Mouse (Mus musculus) adipocyte (in vitro differentiated cells): Measurements from ENCODE around the gene AB124611.
"Not testable (repeated sequence)": the region's sequence is repeated elsewhere in the genome, so short reads cannot be mapped to it uniquely, and the experiment has no call there.

Source experiments
- DNase-seq: peaks from one replicate; pipeline ENCODE4 v3.0.0-alpha.2; 2016; ENCODE audit warnings: low spot score

Gene AB124611

DNA sequence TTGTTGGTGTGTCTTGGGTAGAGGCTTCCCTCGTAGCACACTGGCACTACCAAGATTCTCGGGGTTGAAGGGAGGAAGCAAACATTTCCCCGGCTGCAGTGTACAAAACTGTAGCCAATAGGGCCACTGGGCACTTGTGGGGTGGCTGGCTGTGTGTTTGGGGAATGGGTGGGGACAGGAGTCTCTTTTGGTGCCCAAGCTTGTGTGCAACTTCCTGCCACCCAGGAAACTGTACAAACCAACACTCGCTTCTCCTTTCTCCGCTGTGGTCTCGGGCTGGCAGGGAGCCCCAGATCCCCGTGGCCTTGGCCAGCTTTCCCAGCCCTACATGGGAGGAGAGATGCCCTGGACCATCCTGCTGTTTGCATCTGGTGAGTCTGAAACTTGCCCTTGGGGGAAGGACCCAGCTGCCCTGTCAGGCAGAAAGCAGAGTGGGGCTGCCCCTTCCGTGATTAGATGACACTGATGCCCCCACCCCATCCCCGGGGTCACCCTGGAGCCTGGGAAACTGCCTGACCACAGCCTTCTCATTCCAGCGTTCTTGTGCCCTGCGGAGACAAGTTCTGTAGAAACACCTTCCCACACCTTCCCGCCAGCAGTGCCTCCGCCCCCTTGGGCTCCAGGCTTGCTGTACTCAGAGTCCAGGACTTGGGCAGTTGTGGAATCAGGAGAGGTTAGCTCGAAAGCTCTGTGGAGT, at the start of gene AB124611:
TSS of gene AB124611 (plus strand) at position 240 of the 697 bp plus-strand sequence.
- DNase-seq, result no peak

DNA sequence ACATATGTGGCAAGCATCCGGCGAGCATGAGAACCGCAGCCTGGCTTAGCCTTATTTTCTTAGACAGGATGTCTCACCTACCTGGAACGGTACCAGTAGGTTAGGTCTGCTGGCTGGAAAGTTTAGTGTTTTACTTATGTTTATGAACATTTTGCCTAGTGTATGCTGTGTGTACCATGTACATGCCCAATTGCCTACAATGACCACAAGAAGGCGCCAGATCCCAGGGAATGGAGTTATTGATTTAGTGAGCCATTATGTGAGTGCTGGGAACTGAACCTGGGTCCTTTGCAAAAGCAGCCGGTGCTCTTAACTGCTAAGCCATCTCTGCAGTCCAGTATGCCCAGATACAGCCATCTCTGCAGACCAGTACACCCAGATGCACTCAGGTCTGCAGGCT, 48.3 kb upstream of the AB124611 start:
- DNase-seq, result no peak

DNA sequence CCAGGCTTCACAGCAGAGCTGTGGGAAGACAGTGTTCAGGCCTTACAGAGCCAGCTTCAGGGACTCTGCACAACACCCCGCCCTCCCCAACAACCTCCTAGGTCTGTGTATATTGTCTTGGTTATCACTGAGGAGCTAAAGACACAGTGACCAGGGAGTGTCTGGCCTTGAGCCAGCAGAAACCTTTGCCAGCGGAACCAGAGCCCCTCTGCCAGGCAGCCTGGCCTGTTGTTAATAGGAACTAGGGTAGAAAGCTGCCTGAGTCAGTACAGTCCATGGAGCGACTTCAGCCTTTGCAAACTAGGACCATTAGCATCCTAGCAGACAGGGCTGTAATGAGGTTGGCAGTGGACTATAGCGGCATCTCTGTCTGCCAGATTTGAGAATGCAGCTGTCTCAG, 41.9 kb upstream of the AB124611 start:
- no peak for DNase-seq

DNA sequence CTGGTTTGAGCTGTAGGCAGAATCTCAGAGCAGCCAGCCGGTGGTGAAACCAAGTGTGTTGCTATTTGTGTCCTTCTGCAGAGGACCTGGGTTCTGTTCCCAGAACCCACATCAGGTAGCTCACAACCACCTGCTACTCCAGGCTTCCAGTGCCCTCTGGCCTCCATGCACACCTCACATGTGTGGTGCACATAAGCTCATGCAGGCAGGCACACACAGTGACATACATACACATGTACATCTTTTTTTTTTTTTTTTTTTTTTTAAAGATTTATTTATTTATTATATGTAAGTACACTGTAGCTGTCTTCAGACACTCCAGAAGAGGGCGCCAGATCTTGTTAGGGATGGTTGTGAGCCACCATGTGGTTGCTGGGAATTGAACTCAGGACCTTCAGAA, 37.7 kb upstream of the AB124611 start:
- not testable (repeated sequence) for DNase-seq

- DNase-seq, result no peak
Measured at GRCm38 (mm10) chr9:21490696-21491095, 35.3 kb upstream of the AB124611 start.

- no peak for DNase-seq
Measured at GRCm38 (mm10) chr9:21493907-21494306, 32.1 kb upstream of the AB124611 start.

- peak; percentile 41 for DNase-seq
Measured at GRCm38 (mm10) chr9:21494726-21495125, 31.2 kb upstream of the AB124611 start.

DNA sequence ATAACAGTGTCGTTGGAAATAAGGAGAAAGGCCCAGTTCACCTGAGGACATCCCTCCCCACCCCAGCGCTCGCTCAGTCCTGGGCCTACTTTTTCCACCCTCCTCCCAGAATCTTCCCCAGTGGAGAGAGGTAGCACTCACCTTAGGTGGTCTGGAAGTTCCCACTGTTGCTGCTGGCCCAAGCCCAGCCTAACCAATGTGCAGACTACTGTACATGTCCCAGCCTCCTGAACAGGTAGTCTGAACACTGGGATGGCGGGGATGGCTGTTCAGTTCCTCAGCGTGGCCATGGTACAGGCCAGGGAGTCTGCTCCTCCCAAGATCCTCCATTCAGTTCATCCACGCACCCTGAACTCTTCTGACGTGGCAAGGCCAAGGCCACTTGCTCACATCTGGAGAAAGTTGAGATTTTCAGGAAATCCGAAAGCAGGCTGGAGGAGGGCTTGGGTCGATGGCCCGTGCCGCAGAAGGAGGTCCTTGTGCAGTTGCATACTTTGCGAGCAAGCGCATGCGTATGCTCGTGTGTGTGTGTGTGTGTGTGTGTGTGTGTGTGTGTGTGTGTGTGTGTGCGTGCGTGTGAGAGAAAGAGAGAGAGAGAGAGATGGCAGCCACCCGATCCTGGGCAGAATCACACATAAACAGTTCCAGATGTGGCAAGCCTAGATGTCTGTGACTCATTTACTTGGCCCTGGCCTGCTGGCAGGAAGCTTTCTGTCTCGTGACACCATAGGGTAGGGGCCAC, 29.5 kb upstream of the AB124611 start:
- peak; percentile 97 for DNase-seq

DNA sequence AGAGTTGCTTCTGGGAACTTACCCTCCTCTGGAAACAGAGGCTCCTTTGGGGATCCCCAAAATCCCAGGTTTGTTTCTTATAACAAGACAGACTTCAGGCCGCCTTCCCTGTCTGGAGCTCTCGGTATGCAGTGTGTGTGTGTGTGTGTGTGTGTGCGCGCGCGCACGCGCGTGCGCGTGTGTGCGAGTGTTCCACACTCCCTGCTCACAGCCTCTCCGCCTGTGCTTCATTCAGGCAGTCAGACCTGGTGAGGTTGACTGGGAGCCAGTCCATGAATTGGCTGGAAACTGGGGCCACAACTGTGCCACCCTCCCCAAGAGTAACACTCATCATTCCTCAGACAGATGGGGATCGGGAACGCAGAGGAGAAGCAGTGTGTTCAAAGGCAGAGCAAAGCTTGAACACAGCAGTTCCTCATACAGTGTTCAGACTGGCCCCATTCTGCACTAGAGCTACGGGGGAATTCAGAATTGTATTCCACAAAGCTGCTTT, 28.9 kb upstream of the AB124611 start:
- DNase-seq, result peak; percentile 78

DNA sequence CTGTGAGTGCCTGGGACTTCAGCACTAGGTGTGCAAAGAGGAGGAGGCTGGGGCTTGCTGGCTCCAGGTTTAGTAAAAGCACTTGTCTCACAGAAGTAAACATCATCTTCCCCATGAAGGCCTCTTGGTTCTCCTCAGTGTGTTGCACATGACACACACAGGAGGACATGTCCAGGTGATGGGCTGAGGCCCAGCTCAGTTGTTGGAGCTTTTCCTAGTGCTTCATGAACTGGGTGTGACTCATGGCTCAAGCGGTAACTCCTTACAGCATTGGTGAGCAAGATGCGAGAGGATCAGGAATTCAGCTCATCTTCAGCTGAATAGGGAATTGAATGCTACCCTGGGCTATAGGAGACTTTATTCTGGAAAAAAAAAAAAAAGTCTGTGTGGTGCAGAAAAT, 28.3 kb upstream of the AB124611 start:
- peak; percentile 39 for DNase-seq

DNA sequence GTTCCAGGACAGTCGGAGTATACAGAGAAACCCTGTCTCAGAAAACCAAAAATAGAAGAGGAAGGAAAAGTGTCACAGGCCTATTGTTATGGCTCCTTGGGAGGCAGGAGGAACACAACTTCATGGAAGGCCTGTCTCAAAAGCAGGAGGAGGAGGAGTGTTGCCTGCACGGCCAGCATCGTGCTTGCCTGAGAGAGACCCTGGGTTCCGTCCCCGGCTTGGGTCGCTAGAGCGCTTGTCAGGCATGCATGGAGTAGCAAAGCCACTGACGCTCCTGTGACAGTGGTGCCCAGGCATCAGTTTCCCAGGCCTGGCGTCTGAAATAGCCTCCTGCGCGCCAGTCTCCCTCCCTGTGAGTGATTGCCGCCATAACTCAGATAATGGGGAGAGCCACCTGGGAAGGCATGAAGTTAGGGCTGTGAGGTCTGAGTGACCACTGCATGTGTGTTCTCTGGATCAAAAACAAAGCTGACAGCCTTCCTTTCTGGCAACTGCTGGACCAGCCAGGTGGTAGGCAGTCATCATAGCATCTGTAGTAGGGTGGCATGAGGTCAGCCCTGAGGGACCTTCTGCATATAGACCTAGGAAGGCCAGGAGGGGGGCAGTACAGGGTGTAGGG, 27.6 kb upstream of the AB124611 start:
- no peak for DNase-seq

- no peak for DNase-seq
Measured at GRCm38 (mm10) chr9:21503352-21503751, 22.6 kb upstream of the AB124611 start.

- DNase-seq, result no peak
Measured at GRCm38 (mm10) chr9:21505767-21506166, 20.2 kb upstream of the AB124611 start.

GRCm38 (mm10) chr9:21507753-21508430, 18.1 kb upstream of the AB124611 start:
- no peak for DNase-seq

DNA sequence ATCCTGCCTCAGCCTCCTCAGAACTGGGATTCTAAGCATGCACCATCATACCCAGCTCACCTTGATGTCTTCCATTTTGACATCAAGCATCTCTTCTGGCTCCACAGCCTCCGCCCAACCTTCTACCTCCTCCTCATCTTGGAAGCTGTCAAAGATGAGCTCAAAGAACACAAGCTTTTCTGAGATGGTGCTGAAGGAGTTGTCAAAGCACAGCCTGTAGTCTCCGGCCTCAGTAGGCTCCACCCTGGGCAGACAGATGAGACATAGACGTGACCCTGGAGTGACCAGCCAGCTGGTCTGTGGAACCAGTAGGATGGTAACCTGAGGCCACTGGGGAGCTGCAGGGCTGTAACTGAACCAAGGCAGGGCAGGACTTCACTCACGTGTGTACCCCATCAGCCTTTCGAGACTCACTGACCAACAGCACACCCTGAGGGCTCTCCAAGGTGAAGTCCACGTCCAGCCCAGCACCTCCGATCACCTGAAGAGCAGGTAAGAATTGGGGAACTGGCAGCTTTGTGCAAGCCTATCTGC, 17.0 kb upstream of the AB124611 start:
- DNase-seq, result no peak

DNA sequence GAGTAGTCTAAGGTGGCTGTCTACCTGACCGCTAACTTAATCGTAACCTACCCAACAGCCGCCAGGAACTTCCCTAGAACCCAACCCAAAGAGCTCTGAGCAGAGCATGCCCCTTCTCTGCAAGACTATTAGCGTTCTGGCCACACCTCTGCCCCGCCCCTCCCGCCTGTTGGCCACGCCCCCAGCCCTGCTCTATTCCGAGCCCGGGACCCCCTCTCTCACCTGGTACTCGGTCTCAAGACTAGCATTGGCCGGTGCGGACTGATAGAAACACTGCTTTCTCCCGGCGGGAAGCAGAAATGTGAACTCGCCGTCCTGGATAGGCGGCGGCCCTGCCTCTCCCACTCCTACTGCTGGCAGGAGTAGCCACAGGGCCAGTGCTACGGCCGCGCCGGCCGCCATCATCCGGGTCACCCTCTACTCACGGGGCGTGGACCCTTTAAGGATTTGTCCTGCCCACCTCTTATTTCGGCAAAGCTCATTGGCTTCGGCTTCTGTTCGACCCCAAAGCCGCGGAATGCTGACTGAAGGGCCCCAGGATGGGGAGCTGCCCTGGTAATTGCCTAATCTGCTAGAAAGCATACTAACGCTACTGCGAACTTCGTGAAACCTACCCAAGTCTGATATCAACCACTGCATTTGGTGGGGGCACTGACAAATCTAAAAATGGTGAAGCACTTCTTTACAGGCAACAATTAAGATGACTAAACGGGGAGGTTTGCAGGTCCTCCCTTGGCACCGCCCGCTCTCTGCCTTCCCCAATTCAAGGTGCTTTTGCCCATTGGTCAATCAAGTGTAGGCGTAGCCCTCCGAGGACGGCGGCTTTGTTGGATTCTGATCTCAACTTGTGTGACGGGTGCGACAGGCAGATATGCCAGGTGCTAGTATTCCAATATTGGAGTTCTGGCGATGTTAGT, 15.9 kb upstream of the AB124611 start, which contains the start of gene Tmed1:
TSS of gene Tmed1 (minus strand) at position 481 of the 917 bp plus-strand sequence.
- DNase-seq, result peak; percentile 96

GRCm38 (mm10) chr9:21510689-21511015, 15.3 kb upstream of the AB124611 start:
- no peak for DNase-seq

DNA sequence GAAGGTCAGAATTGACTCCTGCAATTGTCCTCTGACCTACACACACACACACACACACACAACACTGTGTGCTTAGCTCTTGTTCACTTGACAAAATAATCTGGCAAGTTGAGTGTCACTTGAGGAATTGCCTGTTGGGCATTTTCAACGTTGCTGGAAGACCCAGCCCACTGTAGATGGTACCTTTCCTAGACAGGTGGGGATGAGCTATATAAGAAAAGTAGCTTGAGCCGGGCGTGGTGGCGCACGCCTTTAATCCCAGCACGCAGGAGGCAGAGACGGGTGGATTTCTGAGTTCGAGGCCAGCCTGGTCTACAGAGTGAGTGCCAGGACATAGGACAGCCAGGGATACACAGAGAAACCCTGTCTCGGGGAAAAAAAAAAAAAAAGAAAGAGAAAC, 14.9 kb upstream of the AB124611 start:
- no peak for DNase-seq

DNA sequence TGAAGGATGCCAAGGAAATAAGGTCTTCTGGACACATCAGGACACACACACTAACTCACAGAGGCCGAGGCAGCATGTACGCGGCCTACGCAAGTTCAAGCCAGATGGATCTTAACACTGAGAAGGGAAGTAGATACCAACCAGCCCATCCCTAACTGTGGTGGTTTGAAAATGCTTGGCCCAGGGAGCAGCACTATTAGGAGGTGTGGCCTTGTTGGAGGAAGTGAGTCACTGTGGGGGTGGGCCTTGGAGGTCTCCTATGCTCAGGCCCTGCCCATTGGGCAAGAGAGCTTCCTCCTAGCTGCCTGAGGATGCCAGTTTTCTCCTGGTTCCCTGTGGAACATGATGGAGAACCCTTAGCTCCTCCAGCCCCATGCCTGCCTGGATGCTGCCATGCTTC, 12.5 kb upstream of the AB124611 start:
- DNase-seq, result no peak

GRCm38 (mm10) chr9:21517947-21518495, 8.0 kb upstream of the AB124611 start:
- DNase-seq, result no peak

DNA sequence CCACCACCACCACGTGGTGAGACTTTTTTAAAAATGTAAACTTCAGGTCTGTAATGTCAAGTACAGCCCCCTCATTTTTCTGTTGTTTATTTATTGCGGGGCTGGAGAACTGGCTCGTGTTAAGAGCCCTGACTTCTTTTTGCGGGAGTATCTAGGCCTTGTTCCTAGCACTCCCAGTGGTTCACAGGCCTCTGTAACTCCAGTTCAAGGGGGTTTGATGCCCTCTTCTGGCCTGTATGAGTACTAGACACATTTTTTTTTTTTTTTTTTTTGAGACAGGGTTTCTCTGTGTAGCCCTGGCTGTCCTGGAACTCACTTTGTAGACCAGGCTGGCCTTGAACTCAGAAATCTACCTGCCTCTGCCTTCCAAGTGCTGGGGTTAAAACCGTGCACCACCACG, 7.3 kb upstream of the AB124611 start:
- DNase-seq, result not testable (repeated sequence)
